Mouse (Mus musculus): ENCODE data around the gene Ldhd.

- TF ChIP-seq MAX (IDR thresholded peaks at IDR 0.05; ENCODE audit: low read length): no peak
- TF ChIP-seq POLR2A (IDR thresholded peaks at IDR 0.05; ENCODE audit: control insufficient read depth in 1 of 2, insufficient read depth in 1 of 2, low read depth in 1 of 2, low read length in 2 of 2, poor library complexity in 1 of 2): no peak
- TF ChIP-seq POLR2AphosphoS2 (IDR thresholded peaks at IDR 0.05; ENCODE audit: low read length): no peak
These were observed 2.8 kb upstream of the Ldhd start for GRCm38 (mm10) chr8:111632976-111633375.

All from MEL (cell line).